Mouse (Mus musculus): ENCODE measurements at regions not wholly inside any gene's neighbourhood (a gene's known extent, or its start where the extent isn't known, plus 50 kb on each side); places are given as distances from the start of the nearest gene placed in this dataset.

DNA sequence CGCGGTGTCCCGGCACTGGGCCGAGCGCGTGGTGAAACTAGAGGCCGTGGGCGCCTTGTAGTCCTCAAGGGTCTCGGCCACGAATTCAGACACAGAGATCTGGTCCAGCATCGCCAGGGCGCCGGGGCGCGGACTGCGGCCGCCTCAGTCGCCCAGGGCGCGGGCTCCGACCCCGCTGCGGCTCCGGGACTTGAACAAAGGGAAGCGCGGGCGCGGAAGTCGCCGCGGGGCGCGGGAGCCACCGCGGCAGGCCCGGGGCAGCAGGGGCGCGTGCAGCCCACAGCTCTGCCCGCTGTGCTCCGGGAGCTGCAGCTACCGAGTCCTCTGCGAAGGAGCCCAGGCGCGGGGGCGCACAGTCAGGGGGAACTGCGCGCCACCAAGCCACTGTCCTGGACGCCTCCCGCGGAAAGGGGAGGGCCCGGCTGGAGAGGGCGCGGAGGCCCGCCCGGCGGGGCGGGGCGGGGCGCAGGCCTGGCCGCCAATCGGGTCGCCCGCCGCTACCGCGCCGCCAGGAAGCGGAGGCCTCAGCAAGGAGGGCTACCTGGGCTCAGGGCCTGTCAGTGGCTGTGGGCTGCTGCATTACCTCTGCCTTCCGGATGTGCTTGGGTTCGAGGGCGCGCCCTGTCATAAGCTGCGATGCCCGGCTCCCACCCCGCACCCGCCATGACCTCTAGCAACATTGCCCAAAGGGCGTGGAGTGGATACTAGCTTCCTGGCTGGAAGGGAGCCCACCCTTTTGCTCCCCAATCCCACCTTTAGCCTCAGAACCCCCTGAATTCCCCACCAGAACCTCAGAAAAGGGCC is 155.2 kb upstream of the 9030624G23Rik start:
- peak; percentile 0 for DNase-seq (ENCODE audit: low read depth, low spot score)
